Mouse (Mus musculus) thymus, postnatal 10 days (tissue): ENCODE data around the gene Trub2.
A peak's percentile ranks its signal among the peaks of the same experiment; 100 is the strongest.

Experiments used
- DNase-seq, 2 experiments: peaks; one replicate each; pipeline ENCODE4 v3.0.0; 2021; ENCODE audit warnings: low spot score in 2 of 2

The Trub2 gene

GRCm38 (mm10) chr2:29773323-29773722, 15.0 kb downstream of the Trub2 start:
- DNase-seq = no peak

DNA sequence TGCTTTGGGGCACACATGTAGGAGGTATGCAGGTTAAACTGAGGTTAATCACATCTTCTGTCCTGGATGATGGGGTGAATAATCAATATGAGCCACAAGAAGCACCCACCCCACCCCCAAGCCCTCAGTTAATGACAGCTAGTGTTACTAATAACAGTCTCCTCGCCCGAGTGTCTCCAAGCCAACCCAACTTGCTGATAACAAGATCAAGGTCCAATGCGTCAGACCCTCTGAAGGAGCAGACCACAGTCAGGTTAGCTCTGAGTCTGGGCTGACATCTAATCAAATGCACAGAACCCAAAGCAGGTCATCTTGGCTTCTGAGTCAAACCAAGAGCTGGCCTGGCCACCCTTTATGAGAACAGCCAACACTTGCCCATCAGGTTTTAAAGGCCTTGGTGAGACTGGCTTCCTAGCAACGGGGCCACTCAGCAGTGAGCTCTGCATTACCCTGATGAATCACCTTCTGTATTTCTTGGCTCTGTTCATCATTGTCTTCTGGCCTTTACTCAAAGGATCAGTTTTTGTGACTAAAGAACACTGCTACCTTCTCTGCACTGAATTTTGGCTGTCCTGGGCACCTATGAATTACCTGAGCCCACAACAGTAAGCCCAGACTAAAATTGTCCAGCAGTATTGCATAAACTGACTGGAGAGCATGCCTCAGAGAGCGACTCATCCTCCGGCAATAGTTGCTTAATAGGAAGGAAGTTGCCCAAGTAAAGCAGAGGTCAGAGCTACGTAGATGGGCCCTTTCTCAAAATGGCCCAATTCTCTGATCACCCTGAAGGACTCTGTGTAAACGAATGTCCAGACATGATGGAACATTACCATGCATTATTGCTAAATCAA, 16.5 kb downstream of the Trub2 start:
- DNase-seq = no peak

DNA sequence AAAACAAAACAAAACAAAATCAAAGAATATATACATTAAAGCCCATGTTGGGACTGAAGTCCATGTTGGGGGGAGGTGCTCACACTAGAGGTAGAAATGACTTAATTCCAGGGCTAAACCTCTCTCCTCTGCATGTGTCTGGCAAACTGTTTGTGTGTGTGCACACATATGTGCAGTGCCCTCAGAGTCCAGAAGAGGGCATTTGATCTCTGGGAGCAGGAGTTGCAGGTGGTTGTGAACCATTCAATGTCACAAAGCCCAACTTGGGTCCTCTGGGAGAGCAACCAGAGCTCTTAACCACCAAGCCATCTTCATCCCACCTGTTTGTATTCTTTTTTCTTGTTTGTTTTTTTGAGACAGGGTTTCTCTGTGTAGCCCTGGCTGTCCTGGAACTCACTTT, 18.1 kb downstream of the Trub2 start:
- DNase-seq = no peak

- DNase-seq = no peak
These were observed 19.4 kb downstream of the Trub2 start for GRCm38 (mm10) chr2:29768901-29769300.

DNA sequence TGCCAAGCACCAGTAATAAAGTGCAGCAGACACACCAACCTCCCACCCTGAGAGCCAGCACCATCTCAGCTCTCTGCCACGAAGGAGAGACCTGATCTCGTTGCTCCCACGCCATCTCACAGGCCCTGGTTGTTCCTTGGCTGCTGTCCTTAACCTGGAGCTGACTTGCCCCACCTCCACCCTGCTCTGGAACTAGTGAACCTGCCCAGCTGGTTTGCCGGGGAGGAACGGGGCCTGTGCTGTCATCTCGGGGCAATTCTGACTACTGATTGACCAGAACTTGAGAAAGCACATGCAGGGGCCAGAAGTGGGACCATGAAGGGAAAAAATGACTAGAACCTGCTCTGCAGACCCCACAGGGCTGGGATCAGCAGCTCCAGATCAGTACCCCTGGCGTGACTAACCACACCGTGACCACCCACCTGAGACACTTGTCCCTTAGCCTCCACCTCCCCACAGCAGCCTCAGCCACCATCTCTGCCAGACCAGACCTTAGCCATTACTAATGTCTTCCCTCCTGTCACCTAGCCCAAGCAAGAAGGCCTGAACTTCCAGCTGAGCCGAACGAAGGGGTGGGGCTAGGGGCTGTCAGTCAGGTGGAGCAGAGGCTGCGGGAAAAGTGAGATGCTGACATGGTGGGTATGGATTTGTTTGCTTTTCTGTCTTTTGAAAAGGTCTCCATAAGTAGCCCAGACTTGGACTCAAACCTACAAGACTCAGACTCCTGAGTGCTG, 20.2 kb downstream of the Trub2 start:
- DNase-seq = no peak

DNA sequence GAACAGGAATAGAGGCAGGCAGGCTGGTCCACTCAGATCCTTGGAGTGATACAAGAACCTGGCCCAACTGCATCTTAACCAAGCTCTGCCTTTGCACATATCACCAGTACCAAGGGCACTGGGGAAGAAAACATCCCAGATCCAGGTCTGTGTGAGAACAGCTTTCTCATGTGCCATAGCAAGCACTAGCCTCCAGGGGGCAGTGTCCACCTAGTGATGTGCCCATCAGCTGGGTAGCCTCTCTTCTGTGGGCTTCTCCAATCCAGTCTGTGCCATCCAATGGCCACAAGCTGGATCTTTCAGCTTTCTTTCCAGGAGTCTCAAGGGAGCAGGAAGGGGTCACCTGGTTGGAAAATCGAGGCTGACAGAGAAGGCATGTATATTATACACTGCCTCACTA, 23.5 kb downstream of the Trub2 start:
- peak in 1 of 2 experiments; percentile 69 for DNase-seq

- no peak for DNase-seq
These were observed 32.6 kb downstream of the Trub2 start for GRCm38 (mm10) chr2:29755693-29756092.

DNA sequence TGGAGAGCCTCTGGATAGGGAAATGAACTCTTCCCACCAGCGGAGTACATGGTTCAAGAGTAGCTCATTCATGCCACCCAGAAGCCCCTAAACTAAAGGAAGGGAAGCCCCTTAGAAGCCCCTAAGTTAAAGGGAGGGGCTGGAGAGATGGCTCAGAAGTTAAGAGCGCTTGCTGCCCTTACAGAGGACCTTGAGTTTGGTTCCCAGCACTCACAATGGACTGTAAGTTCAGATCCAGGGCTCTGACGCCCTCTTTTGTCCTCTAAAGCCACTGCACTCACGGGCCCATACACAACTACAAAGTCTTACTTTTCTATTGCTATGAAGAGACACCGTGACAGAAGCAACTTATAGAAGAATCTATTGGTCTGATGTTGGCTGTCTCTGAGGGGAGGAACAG, 35.9 kb downstream of the Trub2 start:
- no peak for DNase-seq

DNA sequence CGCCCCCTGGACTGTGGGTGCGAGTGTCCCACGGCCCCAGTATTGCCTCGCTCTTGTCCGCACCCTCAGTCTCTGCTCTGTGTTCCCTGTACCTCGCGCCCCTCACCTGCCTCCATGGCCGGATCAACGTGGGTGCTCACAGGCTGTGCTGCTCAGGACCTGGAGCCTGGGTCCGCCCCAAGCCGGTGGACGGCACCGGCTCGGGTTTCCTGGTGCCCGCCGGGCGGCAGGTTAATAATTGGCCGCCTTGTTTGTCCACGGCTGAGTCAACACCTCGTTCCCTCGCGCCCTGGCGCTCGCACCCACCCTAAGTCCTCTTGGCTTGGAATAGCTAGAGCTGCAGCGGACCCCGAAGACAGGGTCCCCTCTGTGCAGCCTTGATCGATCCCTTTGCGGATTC, 36.8 kb downstream of the Trub2 start, which contains the start of gene Gm13420:
Gene Gm13420 (minus strand): TSS at position 189 of the 400 bp plus-strand sequence.
- DNase-seq = no peak

DNA sequence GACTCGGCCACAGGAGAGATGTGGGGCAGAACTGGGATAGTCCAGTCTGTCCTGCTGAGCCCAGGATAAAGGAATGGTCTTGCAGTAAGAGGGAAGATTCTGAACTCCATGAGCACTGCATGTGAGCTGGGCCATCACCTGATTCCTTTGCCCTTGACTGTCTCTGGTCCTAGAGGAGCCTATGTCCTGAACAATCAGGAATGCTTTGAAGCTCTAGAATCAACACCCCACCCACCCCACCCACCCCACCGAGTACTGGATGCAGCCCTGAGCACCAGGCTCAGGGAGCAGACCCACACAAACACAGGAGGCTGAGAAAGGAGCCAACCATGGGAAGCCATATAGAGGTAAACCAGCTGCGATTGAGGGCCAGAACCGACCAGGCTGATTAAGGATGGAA, 39.8 kb downstream of the Trub2 start:
- DNase-seq = no peak

DNA sequence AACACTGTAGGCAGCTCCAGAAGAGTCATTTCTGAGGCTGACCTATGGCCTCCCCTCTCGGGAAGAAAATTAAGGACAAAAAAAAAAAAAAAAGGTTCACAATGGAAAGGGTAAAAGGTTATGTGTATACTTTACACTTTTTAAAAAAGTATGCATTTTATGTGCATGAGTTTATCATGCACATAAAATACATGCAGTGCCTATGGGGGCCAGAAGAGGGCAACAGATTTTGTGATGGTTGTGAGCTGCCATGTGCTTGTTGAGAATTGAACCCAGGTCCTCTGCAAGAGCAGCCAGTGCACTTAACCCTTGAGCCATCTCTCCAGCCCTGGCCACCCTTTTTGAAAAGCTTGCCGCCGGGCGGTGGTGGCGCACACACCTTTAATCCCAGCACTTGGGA, 40.5 kb downstream of the Trub2 start:
- DNase-seq = peak in 1 of 2 experiments; percentile 39

GRCm38 (mm10) chr2:29747188-29747782, 41.0 kb downstream of the Trub2 start:
- DNase-seq = no peak

DNA sequence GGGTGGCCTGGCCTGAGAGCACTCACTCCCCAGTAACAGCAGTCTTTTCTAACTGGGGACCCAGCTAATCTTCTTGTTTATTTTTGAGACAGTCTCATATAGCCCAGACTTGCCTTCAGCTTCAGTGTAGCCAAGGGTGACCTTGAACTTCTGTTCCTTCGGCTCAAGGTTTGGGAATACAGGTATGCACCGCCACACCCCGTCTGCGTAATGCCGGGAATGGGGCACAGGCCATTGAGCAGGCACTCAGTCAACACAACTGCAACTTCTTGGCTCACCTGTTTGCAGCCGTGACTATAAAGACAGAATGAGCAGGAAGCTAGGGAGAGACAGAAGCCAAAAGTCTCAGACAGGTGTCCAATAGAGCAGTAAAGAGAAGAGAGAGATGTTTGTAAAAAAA, 44.0 kb downstream of the Trub2 start:
- DNase-seq = no peak

DNA sequence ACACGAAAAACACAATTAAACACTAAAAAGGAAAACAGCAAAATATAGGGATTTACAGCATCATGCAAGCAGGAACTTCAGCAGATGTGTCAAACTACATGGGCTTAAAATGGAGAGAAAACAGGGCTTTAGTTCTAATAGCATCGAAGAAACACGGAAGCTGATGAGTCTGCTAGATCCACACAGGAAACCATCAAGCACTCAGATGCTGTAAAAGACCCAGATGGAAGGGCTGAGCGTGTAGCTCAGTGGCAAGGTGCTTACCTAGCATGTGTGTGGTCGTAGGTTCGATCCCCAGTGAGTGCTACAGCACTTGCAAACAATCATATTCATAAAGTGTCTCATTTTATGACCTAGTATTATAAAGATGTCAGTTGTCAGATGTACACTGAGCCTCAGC, 47.1 kb downstream of the Trub2 start:
- DNase-seq = no peak

DNA sequence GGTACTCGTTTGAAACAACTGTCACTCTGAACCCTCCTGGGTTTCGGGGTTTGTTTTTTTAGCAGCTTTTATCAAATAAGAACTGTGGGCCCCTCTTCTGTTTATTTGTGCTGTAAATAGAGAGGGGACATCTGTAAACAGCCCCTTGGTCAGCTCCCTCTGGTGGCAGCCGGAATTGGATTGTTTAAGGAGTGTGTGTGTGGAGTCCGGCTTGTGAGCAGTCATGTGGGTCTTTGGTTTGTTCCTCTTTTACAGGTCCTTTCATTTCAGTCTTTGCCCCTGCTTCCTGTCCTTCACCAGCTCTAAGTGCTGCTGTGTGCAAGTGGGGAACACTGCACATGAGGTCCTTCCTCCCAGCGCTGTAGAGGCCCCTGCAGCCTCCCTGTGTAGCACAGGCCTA, 48.9 kb downstream of the Trub2 start:
- no peak for DNase-seq

GRCm38 (mm10) chr2:29738799-29739198, 49.5 kb downstream of the Trub2 start:
- DNase-seq = no peak

GRCm38 (mm10) chr2:29737209-29737925, 50.9 kb downstream of the Trub2 start:
- no peak for DNase-seq

GRCm38 (mm10) chr2:29735708-29736107, 52.6 kb downstream of the Trub2 start:
- no peak for DNase-seq

GRCm38 (mm10) chr2:29733348-29733747, 55.0 kb downstream of the Trub2 start:
- no peak for DNase-seq

- DNase-seq = no peak
These were observed 55.7 kb downstream of the Trub2 start for GRCm38 (mm10) chr2:29732559-29732958.

DNA sequence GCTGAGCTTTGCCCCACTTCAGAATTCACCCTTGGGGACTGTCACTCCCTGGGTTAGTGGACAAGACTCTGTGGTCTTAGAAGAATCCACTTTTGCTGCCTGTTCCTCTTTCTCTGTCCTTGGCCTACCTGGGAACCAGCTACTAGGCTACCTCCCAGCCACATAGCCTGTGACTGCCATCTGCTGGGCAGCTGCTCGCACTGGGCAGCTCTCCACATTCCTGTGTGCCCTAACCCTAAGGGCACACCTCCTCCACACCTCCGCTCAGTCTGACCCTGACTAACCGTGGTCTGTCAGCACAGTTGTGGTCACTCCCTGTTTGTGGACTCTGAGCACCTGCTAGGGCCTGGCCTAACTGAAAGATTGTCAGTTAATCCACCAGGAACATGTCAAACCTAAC, 56.8 kb downstream of the Trub2 start:
- DNase-seq = peak; percentile 18 to 51

GRCm38 (mm10) chr2:29729500-29729899, 58.8 kb downstream of the Trub2 start:
- DNase-seq = no peak
